Mouse (Mus musculus) C2C12 (cell line): ENCODE results near the gene Slit1.

ENCODE experiments used
- CEBPB ChIP-seq: IDR thresholded peaks from one replicate; pipeline ENCODE4 v1.6.1; 2011; ENCODE audit warnings: low read depth, mild to moderate bottlenecking, control low read depth, moderate library complexity
- CTCF ChIP-seq: IDR thresholded peaks from one replicate; pipeline ENCODE4 v1.5.1; 2011; ENCODE audit not compliant: control insufficient read depth, insufficient read depth, insufficient read length
- FOSL1 ChIP-seq: IDR thresholded peaks from one replicate; pipeline ENCODE4 v1.8.0; 2011; ENCODE audit warnings: mild to moderate bottlenecking, low read length; ENCODE audit not compliant: poor library complexity, insufficient read depth, severe bottlenecking
- MAX ChIP-seq: IDR thresholded peaks from one replicate; pipeline ENCODE4 v1.6.1; 2011; ENCODE audit warnings: mild to moderate bottlenecking, control low read depth
- MYOD1 ChIP-seq: IDR thresholded peaks from one replicate; pipeline ENCODE4 v1.6.1; 2011; ENCODE audit warnings: low read depth; ENCODE audit not compliant: control insufficient read depth, insufficient read length
- USF1 ChIP-seq: IDR thresholded peaks from one replicate; pipeline ENCODE4 v1.6.1; 2011; ENCODE audit warnings: low read depth, mild to moderate bottlenecking, control low read depth, moderate library complexity

- TF ChIP-seq CTCF, result no peak
- TF ChIP-seq CEBPB, result no peak
- TF ChIP-seq MAX, result no peak
- no peak for TF ChIP-seq MYOD1
- TF ChIP-seq FOSL1, result no peak
- no peak for TF ChIP-seq USF1
Measured at GRCm38 (mm10) chr19:41761529-41761928, 18.1 kb upstream of the Slit1 start.
